Mouse (Mus musculus) G1E (cell line): ENCODE data around the gene 2810408A11Rik. TPM values are rescaled to one million over a fixed set of nuclear protein-coding genes. Genes with fewer than 3 reads are reported as not detected.
"Not testable (repeated sequence)": the region's sequence is repeated elsewhere in the genome, so short reads cannot be mapped to it uniquely, and the experiment has no call there.

Experiments
- ATAC-seq: 2 replicates; pipeline ENCODE4 v1.8.0; 2016; ENCODE audit warnings: mild to moderate bottlenecking; ENCODE audit not compliant: insufficient number of reproducible peaks, poor library complexity, low FRiP score, severe bottlenecking; ENCODE audit errors: extremely low read depth
- DNase-seq: peaks from one replicate; pipeline ENCODE4 v3.0.0; 2012; ENCODE audit warnings: low spot score
- H3K27me3 ChIP-seq: 2 replicates; pipeline ENCODE4 v1.6.1; 2012; ENCODE audit warnings: mild to moderate bottlenecking, low read length, inconsistent platforms; ENCODE audit not compliant: insufficient read depth
- H3K36me3 ChIP-seq: replicated peaks from 2 replicates; pipeline ENCODE3; 2012; ENCODE audit warnings: mild to moderate bottlenecking, inconsistent platforms
- H3K4me1 ChIP-seq: 2 replicates; pipeline ENCODE4 v1.6.1; 2012; ENCODE audit warnings: low read depth, low read length, inconsistent platforms, mixed read lengths; ENCODE audit not compliant: insufficient read depth
- H3K4me3 ChIP-seq: 2 replicates; pipeline ENCODE4 v1.5.1; 2012; ENCODE audit warnings: low read depth, mild to moderate bottlenecking, inconsistent platforms, low read length, moderate library complexity, mixed read lengths
- H3K9me3 ChIP-seq: replicated peaks from 2 replicates; pipeline ENCODE4 v1.6.1; 2012; ENCODE audit warnings: inconsistent platforms
- CTCF ChIP-seq: IDR thresholded peaks from 2 replicates; pipeline ENCODE4 v1.5.1; 2012; ENCODE audit warnings: low read depth, low read length, inconsistent platforms, mixed read lengths
- GATA1 ChIP-seq: IDR thresholded peaks from 2 replicates; pipeline ENCODE4 v1.6.1; 2012; ENCODE audit warnings: borderline replicate concordance, low read length, inconsistent platforms, mixed read lengths
- GATA2 ChIP-seq: IDR thresholded peaks from 2 replicates; pipeline ENCODE4 v1.6.1; 2012; ENCODE audit warnings: low read depth, low read length, inconsistent platforms, borderline replicate concordance
- POLR2AphosphoS5 ChIP-seq: IDR thresholded peaks from 2 replicates; pipeline ENCODE4 v1.6.1; 2012; ENCODE audit warnings: low read depth, low read length, inconsistent platforms; ENCODE audit not compliant: insufficient replicate concordance
- TAL1 ChIP-seq: conservative IDR thresholded peaks from 2 replicates; pipeline ENCODE4 v1.6.1; 2012; ENCODE audit warnings: low read depth, low read length, inconsistent platforms, mixed read lengths
- polyA plus RNA-seq: library from polyadenylated mRNA; stranded (reverse); fragments of >175 nt; gene quantifications from 2 replicates; pipeline ENCODE4 v1.2.3, GENCODE M21; 2012
- total RNA-seq, 2 experiments: library from RNA; stranded (forward) in 1 of 2; stranded (reverse) in 1 of 2; fragments of 200-1000 nt in 1 of 2; fragments of >200 nt in 1 of 2; fragmentation: Nextera tagmentation in 1 of 2; gene quantifications; 2 replicates each; pipeline ENCODE4 v1.2.3; 2014 to 2017

The 2810408A11Rik gene
- total and polyA plus RNA-seq, 3 experiments = 1.2 to 6.6 (median 4.4) TPM

DNA sequence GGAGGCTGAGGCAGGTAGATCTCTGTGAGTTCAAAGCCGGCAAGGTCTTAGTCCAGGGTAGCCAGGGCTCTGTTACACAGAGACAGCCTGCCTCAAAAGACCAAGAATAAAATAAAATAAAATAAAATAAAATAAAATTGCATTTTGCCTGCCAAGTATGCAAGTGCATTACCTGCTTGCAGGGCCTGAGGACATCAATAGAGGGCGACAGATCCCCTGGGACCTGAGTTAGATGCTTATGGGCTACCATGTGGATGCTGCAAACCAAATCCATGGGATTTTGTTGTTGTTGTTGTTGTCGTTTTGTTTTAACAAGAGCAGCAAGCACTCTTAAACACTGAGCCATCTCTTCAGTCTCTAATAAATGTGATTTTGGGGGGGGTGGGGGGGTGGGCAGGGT is 31.5 kb upstream of the 2810408A11Rik start:
- TF ChIP-seq TAL1 (no peak), POLR2AphosphoS5 (no peak), GATA1 (no peak), GATA2 (no peak), CTCF (no peak)
- DNase-seq (no peak), ATAC-seq (no peak)
- peak overlapping the region; percentile 38; the same call in 1 of the 2 replicates for H3K4me3 ChIP-seq
- H3K9me3 ChIP-seq = peaks cover 14% of the 10 kb centered on the region
- H3K36me3 ChIP-seq = no peaks in the 10 kb centered on the region
- peaks cover 30% of the 10 kb centered on the region for H3K27me3 ChIP-seq
- peaks cover 61% of the 10 kb centered on the region for H3K4me1 ChIP-seq

DNA sequence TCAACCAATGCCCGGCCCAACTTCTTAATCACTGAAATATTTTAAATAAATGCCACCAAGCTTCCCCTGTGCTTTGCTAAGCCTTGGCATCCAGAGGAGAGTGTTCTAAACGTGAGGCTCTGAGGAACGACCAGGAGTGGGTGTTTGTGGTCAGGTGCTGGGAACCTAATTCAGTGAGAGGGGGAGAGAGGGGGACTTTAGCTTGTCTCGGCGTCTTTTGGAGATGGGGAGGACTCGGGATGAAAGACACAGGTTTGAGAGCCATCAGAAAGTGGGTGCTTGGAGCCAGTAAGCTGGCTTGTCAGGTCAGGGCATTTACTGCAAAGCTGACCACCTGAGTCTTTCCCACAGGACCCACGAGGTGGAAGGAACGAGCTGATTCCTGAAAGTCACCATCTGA is 31.0 kb upstream of the 2810408A11Rik start:
- Histone ChIP-seq H3K4me3 (peak overlapping the region; percentile 38; the same call in 1 of the 2 replicates), H3K4me1 (peaks cover 61% of the 10 kb centered on the region), H3K27me3 (peaks cover 25% of the 10 kb centered on the region), H3K9me3 (peaks cover 14% of the 10 kb centered on the region), H3K36me3 (no peaks in the 10 kb centered on the region)
- ATAC-seq (no peak), DNase-seq (no peak)
- no peak for TF ChIP-seq CTCF
- TF ChIP-seq POLR2AphosphoS5 = no peak
- TF ChIP-seq GATA2 = no peak
- no peak for TF ChIP-seq GATA1
- no peak for TF ChIP-seq TAL1

DNA sequence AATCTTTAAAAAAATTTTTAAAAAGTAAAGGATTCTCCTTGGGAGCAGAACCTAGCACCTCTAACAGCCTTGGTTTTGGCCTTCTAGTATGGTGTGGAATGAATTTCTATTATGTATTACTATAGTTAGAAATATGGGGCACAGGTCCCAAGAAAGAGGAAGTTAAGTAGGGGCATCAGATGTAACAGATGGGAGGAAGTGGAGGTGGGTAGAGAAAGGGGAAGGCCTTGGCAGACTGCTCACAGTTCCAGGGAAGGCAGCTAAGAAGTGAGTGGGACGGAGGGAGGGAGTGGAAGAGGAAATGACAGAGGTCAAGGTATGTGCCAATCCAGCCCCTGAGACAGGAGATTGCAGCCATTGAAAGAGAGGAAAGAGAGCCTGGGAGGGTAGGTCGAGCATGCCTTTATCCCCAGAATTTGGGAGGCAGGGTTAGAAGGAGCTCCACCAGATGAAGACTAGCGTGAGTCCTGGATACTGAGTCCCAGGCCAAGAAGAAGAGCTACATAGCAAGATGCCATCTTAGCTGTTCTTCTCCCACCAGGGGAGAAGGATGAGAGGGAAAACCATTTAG is 30.3 kb upstream of the 2810408A11Rik start:
- ATAC-seq (peak; percentile 84), DNase-seq (peak; percentile 77)
- peaks cover 18% of the 10 kb centered on the region for H3K27me3 ChIP-seq
- no peak for TF ChIP-seq GATA2
- no peak for TF ChIP-seq GATA1
- TF ChIP-seq CTCF = no peak
- TF ChIP-seq POLR2AphosphoS5 = no peak
- no peak for TF ChIP-seq TAL1
- H3K36me3 ChIP-seq = no peaks in the 10 kb centered on the region
- peaks cover 61% of the 10 kb centered on the region for H3K4me1 ChIP-seq
- peaks cover 13% of the 10 kb centered on the region for H3K9me3 ChIP-seq
- peak overlapping the region; percentile 44; the same call in 1 of the 2 replicates for H3K4me3 ChIP-seq

DNA sequence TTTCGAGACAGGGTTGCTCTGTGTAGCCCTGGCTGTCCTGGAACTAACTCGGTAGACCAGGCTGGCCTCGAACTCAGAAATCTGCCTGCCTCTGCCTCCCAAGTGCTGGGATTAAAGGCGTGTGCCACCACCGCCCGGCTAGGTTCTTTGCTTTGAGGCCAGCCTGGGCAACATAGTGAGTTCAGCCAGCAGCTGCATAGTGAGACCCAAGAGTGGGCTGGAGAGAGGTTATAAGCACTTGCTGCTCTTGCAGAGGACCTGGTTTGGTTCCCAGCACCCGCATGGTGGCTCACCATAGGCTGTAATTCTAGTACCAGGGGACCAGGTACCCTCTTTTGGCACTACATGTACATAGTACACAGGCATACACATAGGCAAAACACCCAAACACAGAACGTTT is 29.4 kb upstream of the 2810408A11Rik start:
- H3K4me1 ChIP-seq = peaks cover 56% of the 10 kb centered on the region
- DNase-seq, H3K4me3 ChIP-seq, H3K9me3 ChIP-seq, H3K36me3 ChIP-seq, ATAC-seq: not testable (repeated sequence)
- peaks cover 10% of the 10 kb centered on the region for H3K27me3 ChIP-seq

DNA sequence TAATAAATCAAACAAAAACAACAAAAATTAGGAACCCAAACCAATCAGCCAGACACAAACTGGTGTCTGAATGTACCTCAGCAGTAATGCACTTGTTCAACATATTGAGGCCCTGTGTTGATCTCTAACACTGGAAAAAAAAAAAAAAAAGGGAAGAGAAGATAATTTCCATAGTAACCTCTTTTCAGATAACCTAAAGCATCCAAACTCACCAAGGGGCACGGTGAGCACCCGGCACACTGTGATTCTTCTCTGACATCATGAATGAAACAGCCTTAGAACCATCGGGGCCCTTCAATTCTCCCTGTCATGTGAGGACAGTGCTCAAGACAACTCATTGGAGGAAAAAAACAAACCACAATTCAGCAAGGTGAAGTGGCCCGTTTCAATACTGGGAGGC is 28.9 kb upstream of the 2810408A11Rik start:
- peaks cover 2% of the 10 kb centered on the region; the same call in 1 of the 2 replicates for H3K9me3 ChIP-seq
- TF ChIP-seq GATA1 = no peak
- no peak for TF ChIP-seq POLR2AphosphoS5
- no peak for TF ChIP-seq TAL1
- no peak for TF ChIP-seq CTCF
- H3K4me3 ChIP-seq = no peak overlapping the region
- DNase-seq (no peak), ATAC-seq (no peak)
- H3K36me3 ChIP-seq = no peaks in the 10 kb centered on the region
- peaks cover 53% of the 10 kb centered on the region for H3K4me1 ChIP-seq
- peaks cover 6% of the 10 kb centered on the region for H3K27me3 ChIP-seq

DNA sequence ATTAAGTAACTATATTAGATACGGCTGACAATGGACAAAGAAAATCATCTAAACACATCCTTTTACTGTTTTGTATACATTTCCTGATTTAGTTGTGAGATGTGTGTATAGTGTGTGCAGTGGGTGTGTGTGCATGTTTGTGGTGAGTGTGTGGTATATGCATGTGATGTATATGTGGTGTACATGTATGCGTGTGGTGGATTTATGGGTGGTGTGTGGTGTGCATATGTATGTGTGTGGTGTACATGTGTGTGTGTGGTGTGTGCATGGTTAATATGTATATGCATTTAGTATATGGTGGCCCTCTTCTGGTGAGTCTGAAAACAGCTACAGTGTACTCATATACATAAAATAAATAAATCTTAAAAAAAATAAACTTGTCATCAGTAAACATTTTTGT is 26.7 kb upstream of the 2810408A11Rik start:
- Histone ChIP-seq H3K36me3 (no peaks in the 10 kb centered on the region), H3K27me3 (no peaks in the 10 kb centered on the region), H3K9me3 (peaks cover 2% of the 10 kb centered on the region; the same call in 1 of the 2 replicates), H3K4me1 (peaks cover 54% of the 10 kb centered on the region), H3K4me3 (no peak overlapping the region)
- DNase-seq (no peak), ATAC-seq (no peak)
- TF ChIP-seq CTCF (no peak), GATA1 (no peak), TAL1 (no peak), POLR2AphosphoS5 (no peak), GATA2 (no peak)

DNA sequence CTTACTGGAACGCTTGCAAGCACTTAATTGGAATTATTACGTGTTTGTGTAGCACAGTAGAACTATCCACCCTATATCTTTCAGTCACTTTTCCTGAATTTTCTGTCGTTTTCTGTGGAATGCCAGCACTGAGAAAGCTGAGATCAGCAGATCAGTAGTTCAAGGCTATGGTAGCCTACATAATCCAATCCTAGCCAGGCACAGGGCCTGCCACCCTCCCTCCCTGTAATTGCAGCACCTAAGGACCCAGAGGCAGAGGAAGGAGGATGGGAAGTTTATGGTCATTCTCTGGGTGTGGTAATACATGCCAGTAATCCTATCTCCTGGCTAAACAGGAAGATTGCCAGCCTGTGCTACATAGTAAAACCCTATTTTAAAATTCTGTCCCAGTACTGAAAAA is 22.0 kb upstream of the 2810408A11Rik start:
- Histone ChIP-seq H3K27me3 (no peaks in the 10 kb centered on the region), H3K36me3 (peaks cover 27% of the 10 kb centered on the region), H3K9me3 (no peaks in the 10 kb centered on the region), H3K4me3 (peak overlapping the region; percentile 20; the same call in 1 of the 2 replicates), H3K4me1 (peaks cover 32% of the 10 kb centered on the region)
- TF ChIP-seq GATA1 = no peak
- DNase-seq = no peak
- no peak for ATAC-seq
